Mouse (Mus musculus) CH12.LX (cell line): Measurements from ENCODE around the gene Pxk. TPM values are rescaled to one million over a fixed set of nuclear protein-coding genes. Genes with fewer than 3 reads are reported as not detected.

Experiments
- DNase-seq: peaks from one replicate; pipeline ENCODE4 v3.0.0-alpha.2; 2013; ENCODE audit errors: extremely low read depth
- H3K27ac ChIP-seq: 2 replicates; pipeline ENCODE4 v1.5.1; 2012; ENCODE audit warnings: low read depth, mild to moderate bottlenecking, control low read depth, moderate library complexity; ENCODE audit not compliant: insufficient read depth
- H3K27me3 ChIP-seq: replicated peaks from 2 replicates; pipeline ENCODE3; 2012; ENCODE audit warnings: inconsistent platforms
- H3K36me3 ChIP-seq, 2 experiments: replicated peaks in 1 of 2; 2 replicates each; pipeline versions ENCODE3 to v1.6.1; 2012; ENCODE audit warnings: inconsistent platforms in 1 of 2, low read length in 1 of 2, mild to moderate bottlenecking in 1 of 2, mixed read lengths in 1 of 2, moderate library complexity in 1 of 2; ENCODE audit not compliant: control insufficient read depth in 1 of 2, insufficient read depth in 1 of 2
- H3K4me1 ChIP-seq, 2 experiments: 2 replicates each; pipeline ENCODE4 v1.6.1; 2012; ENCODE audit warnings: inconsistent platforms in 1 of 2, moderate library complexity in 1 of 2; ENCODE audit not compliant: insufficient read depth in 2 of 2, control insufficient read depth in 1 of 2
- H3K4me2 ChIP-seq: 2 replicates; pipeline ENCODE4 v1.6.1; 2012; ENCODE audit warnings: low read depth, mild to moderate bottlenecking, control low read depth; ENCODE audit not compliant: poor library complexity, insufficient read depth, severe bottlenecking
- H3K4me3 ChIP-seq, 3 experiments: fragments of 150-350 bp in 1 of 3; sonication (generic) in 1 of 3; replicated peaks in 1 of 3; 2 replicates each; pipeline versions ENCODE3 to v1.5.1; 2011 to 2012; ENCODE audit warnings: low read depth in 2 of 3, low read length in 2 of 3, mild to moderate bottlenecking in 2 of 3, moderate library complexity in 2 of 3, control low read depth in 1 of 3, improper control_type of control experiment in 1 of 3, inconsistent platforms in 1 of 3, mixed read lengths in 1 of 3; ENCODE audit not compliant: poor library complexity in 1 of 3
- H3K79me2 ChIP-seq: replicated peaks from 2 replicates; pipeline ENCODE4 v1.6.1; 2012; ENCODE audit warnings: mild to moderate bottlenecking, moderate library complexity; ENCODE audit not compliant: control insufficient read depth, poor library complexity, insufficient read depth, severe bottlenecking; ENCODE audit errors: extremely low read depth
- H3K9ac ChIP-seq: 2 replicates; pipeline ENCODE4 v1.6.1; 2012; ENCODE audit warnings: low read depth, mild to moderate bottlenecking, control low read depth, moderate library complexity; ENCODE audit not compliant: insufficient read depth
- H3K9me3 ChIP-seq: replicated peaks from 2 replicates; pipeline ENCODE3; 2012; ENCODE audit warnings: low read length, inconsistent platforms, mixed read lengths
- BHLHE40 ChIP-seq: IDR thresholded peaks from 2 replicates; pipeline ENCODE4 v1.6.1; 2011; ENCODE audit warnings: mild to moderate bottlenecking, low read depth, low read length, improper control_type of control experiment
- CHD1 ChIP-seq: IDR thresholded peaks from 2 replicates; pipeline ENCODE4 v1.6.1; 2012; ENCODE audit warnings: low read depth, low read length, improper control_type of control experiment, inconsistent platforms
- CHD2 ChIP-seq: IDR thresholded peaks from 2 replicates; pipeline ENCODE4 v1.6.1; 2011; ENCODE audit warnings: low read length, improper control_type of control experiment
- CTCF ChIP-seq, 2 experiments: IDR thresholded peaks in 1 of 2; conservative IDR thresholded peaks in 1 of 2; 2 replicates each; pipeline ENCODE4 v1.5.1; 2011 to 2012; ENCODE audit warnings: low read depth in 2 of 2, low read length in 2 of 2, improper control_type of control experiment in 1 of 2, inconsistent platforms in 1 of 2, mild to moderate bottlenecking in 1 of 2, moderate library complexity in 1 of 2
- E2F4 ChIP-seq: IDR thresholded peaks from 2 replicates; pipeline ENCODE4 v1.6.1; 2011; ENCODE audit warnings: low read depth, low read length, improper control_type of control experiment; ENCODE audit not compliant: insufficient replicate concordance
- EP300 ChIP-seq: IDR thresholded peaks from 2 replicates; pipeline ENCODE4 v1.6.1; 2011; ENCODE audit warnings: low read length, improper control_type of control experiment
- ETS1 ChIP-seq: conservative IDR thresholded peaks from 2 replicates; pipeline ENCODE4 v1.6.1; 2012; ENCODE audit warnings: low read depth, mild to moderate bottlenecking, inconsistent platforms, low read length, improper control_type of control experiment, moderate library complexity
- HCFC1 ChIP-seq: IDR thresholded peaks from 2 replicates; pipeline ENCODE4 v1.6.1; 2012; ENCODE audit warnings: low read depth, mild to moderate bottlenecking, inconsistent platforms, low read length, improper control_type of control experiment
- JUN ChIP-seq: IDR thresholded peaks from 2 replicates; pipeline ENCODE4 v1.6.1; 2011; ENCODE audit warnings: low read depth, mild to moderate bottlenecking, low read length, improper control_type of control experiment, moderate library complexity; ENCODE audit not compliant: insufficient read depth
- JUND ChIP-seq: conservative IDR thresholded peaks from 2 replicates; pipeline ENCODE4 v1.6.1; 2011; ENCODE audit warnings: low read depth, low read length, improper control_type of control experiment
- KAT2A ChIP-seq: IDR thresholded peaks from 2 replicates; pipeline ENCODE4 v1.6.1; 2012; ENCODE audit warnings: low read length, improper control_type of control experiment, inconsistent platforms; ENCODE audit not compliant: insufficient replicate concordance
- MAFK ChIP-seq: IDR thresholded peaks from 2 replicates; pipeline ENCODE4 v1.6.1; 2011; ENCODE audit warnings: low read length, improper control_type of control experiment; ENCODE audit not compliant: insufficient replicate concordance
- MAX ChIP-seq: IDR thresholded peaks from 2 replicates; pipeline ENCODE4 v1.6.1; 2011; ENCODE audit warnings: low read length, improper control_type of control experiment
- MYC ChIP-seq: IDR thresholded peaks from 2 replicates; pipeline ENCODE4 v1.6.1; 2011; ENCODE audit warnings: low read depth, mild to moderate bottlenecking, improper control_type of control experiment, low read length
- NELFE ChIP-seq: IDR thresholded peaks from 2 replicates; pipeline ENCODE4 v1.6.1; 2011; ENCODE audit warnings: low read depth, low read length, improper control_type of control experiment
- NRF1 ChIP-seq: IDR thresholded peaks from 2 replicates; pipeline ENCODE4 v1.6.1; 2014; ENCODE audit warnings: low read depth, mild to moderate bottlenecking, inconsistent platforms, low read length, improper control_type of control experiment, moderate library complexity
- PAX5 ChIP-seq: IDR thresholded peaks from 2 replicates; pipeline ENCODE4 v1.6.1; 2012; ENCODE audit warnings: low read length, inconsistent platforms, mixed read lengths
- POLR2AphosphoS2 ChIP-seq: IDR thresholded peaks from 2 replicates; pipeline ENCODE4 v1.6.1; 2011; ENCODE audit warnings: low read depth, low read length, improper control_type of control experiment
- RAD21 ChIP-seq: IDR thresholded peaks from 2 replicates; pipeline ENCODE4 v1.6.1; 2011; ENCODE audit warnings: low read depth, mild to moderate bottlenecking, low read length, improper control_type of control experiment, moderate library complexity
- RCOR1 ChIP-seq: conservative IDR thresholded peaks from 2 replicates; pipeline ENCODE4 v1.6.1; 2012; ENCODE audit warnings: low read depth, mild to moderate bottlenecking, inconsistent platforms, low read length, improper control_type of control experiment
- SIN3A ChIP-seq: IDR thresholded peaks from 2 replicates; pipeline ENCODE4 v1.6.1; 2012; ENCODE audit warnings: low read length, improper control_type of control experiment, inconsistent platforms
- SMC3 ChIP-seq: IDR thresholded peaks from 2 replicates; pipeline ENCODE4 v1.6.1; 2011; ENCODE audit warnings: low read depth, low read length, improper control_type of control experiment
- TCF12 ChIP-seq: IDR thresholded peaks from 2 replicates; pipeline ENCODE4 v1.6.1; 2014; ENCODE audit warnings: low read depth, mild to moderate bottlenecking, inconsistent platforms, low read length, improper control_type of control experiment
- UBTF ChIP-seq: IDR thresholded peaks from 2 replicates; pipeline ENCODE4 v1.6.1; 2012; ENCODE audit warnings: low read depth, mild to moderate bottlenecking, inconsistent platforms, low read length, improper control_type of control experiment, moderate library complexity
- USF2 ChIP-seq: conservative IDR thresholded peaks from 2 replicates; pipeline ENCODE4 v1.6.1; 2011; ENCODE audit warnings: low read depth, low read length, improper control_type of control experiment
- ZKSCAN1 ChIP-seq: IDR thresholded peaks from 2 replicates; pipeline ENCODE4 v1.6.1; 2012; ENCODE audit warnings: low read depth, inconsistent platforms, low read length, improper control_type of control experiment, borderline replicate concordance
- ZMIZ1 ChIP-seq: IDR thresholded peaks from 2 replicates; pipeline ENCODE4 v1.6.1; 2012; ENCODE audit warnings: low read depth, mild to moderate bottlenecking, inconsistent platforms, low read length, improper control_type of control experiment
- dilution Hi-C: fragments of 300-500 bp; cut with MboI; formaldehyde crosslinking; loops from 2 replicates; pipeline ENCODE4 v1.14.3; 2020; ENCODE audit warnings: low sequenced_read_pairs; ENCODE audit not compliant: extremely low pct_unique_long_range_greater_than_20kb, extremely low pct_ligation_motif_present
- in situ Hi-C: fragments of 300-500 bp; cut with MboI; formaldehyde crosslinking; loops from 3 replicates; pipeline ENCODE4 v1.14.3; 2019; ENCODE audit warnings: low sequenced_read_pairs, low pct_ligation_motif_present, low pct_unique_long_range_greater_than_20kb, mixed read lengths
- polyA plus RNA-seq: library from polyadenylated mRNA; unstranded; fragments of >175 nt; gene quantifications from 2 replicates; pipeline ENCODE4 v1.2.1, GENCODE M21; 2012; ENCODE audit warnings: low read depth; ENCODE audit not compliant: insufficient read length
- total RNA-seq, 2 experiments: library from RNA; depleted of rRNA; stranded (reverse); fragments of 300-350 nt in 1 of 2; fragments of >200 nt in 1 of 2; gene quantifications; 2 replicates each; pipeline ENCODE4 v1.2.3; 2012 to 2014

The Pxk gene
- total and polyA plus RNA-seq, 3 experiments = 11.7 to 55.7 (median 28.9) TPM

GRCm38 (mm10) chr14:8190556-8190955 is 92.5 kb downstream of the Pxk start:
- no peak overlapping the region for H3K4me2 ChIP-seq
- DNase-seq = no peak
- peaks cover 0 to 4% of the 10 kb centered on the region in 2 experiments; a peak in 1 of 4 replicates for H3K4me1 ChIP-seq
- TF ChIP-seq KAT2A (no peak), E2F4 (no peak), ETS1 (no peak), MYC (no peak), POLR2AphosphoS2 (no peak), JUN (no peak), HCFC1 (no peak), SIN3A (no peak), RCOR1 (no peak), EP300 (no peak), BHLHE40 (no peak), SMC3 (no peak), MAX (no peak), CHD2 (no peak), TCF12 (no peak), ZMIZ1 (no peak)
- dilution Hi-C loops (no loop called here), in situ Hi-C loops (no loop called here)
- no peak overlapping the region for H3K4me3 ChIP-seq
- no peak overlapping the region for H3K27ac ChIP-seq
- H3K36me3 ChIP-seq = no peaks in the 10 kb centered on the region
- no peak overlapping the region for H3K9ac ChIP-seq
- peaks cover 1% of the 10 kb centered on the region for H3K27me3 ChIP-seq
- peaks cover under 1% of the 10 kb centered on the region for H3K9me3 ChIP-seq
- H3K79me2 ChIP-seq = no peaks in the 10 kb centered on the region

DNA sequence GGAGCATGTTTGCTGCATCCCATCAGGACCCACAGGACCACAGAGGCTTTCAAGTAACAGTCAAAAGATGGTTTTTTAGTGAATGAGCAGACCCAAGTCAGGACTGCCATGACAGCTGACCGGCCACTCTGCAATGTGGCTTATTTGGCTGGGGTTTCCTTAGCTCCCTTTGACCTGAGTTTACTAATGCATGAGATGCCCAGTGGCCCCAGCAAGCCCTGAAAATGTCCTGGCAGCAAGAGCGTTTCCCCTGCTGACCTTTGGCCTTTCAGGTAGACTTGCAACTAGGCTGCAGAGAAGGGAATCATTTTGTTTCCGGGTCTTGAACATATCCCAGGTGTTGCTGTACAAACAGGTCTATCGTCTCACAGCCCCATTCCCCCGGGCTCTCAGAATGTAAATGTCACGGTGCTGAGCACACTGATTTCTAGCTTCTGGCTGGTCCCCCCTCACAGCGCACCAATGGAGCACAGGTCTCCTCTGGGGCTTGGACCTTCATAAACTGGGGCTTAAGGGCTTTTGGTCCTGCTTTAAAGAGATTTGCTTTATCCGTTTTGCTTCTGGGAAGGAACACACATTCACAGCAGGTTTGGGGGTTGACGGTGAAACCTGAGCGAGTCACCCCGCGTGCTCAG is 93.4 kb downstream of the Pxk start:
- dilution Hi-C loops (no loop called here), in situ Hi-C loops (no loop called here)
- DNase-seq = no peak
- Histone ChIP-seq H3K9me3 (no peaks in the 10 kb centered on the region), H3K4me1 (peaks cover 3 to 6% of the 10 kb centered on the region in 2 experiments; a peak in 3 of 4 replicates), H3K27ac (no peak overlapping the region), H3K4me3 (no peak overlapping the region), H3K36me3 (no peaks in the 10 kb centered on the region), H3K4me2 (no peak overlapping the region), H3K27me3 (no peaks in the 10 kb centered on the region), H3K9ac (no peak overlapping the region), H3K79me2 (no peaks in the 10 kb centered on the region)
- TF ChIP-seq ETS1 = no peak
- no peak for TF ChIP-seq NRF1
- no peak for TF ChIP-seq RAD21
- TF ChIP-seq HCFC1 = no peak
- no peak for TF ChIP-seq MYC
- no peak for TF ChIP-seq NELFE
- TF ChIP-seq RCOR1 = no peak
- no peak for TF ChIP-seq JUND
- TF ChIP-seq MAFK = no peak
- no peak for TF ChIP-seq ZKSCAN1
- no peak for TF ChIP-seq PAX5
- no peak for TF ChIP-seq CTCF (conservative IDR thresholded peaks at IDR 0.05 in 1 of 2, IDR thresholded peaks at IDR 0.05 in 1 of 2; ENCODE audit: low read depth in 2 of 2, low read length in 2 of 2)
- no peak for TF ChIP-seq BHLHE40
- TF ChIP-seq SIN3A = no peak
- no peak for TF ChIP-seq ZMIZ1
- TF ChIP-seq UBTF = no peak
- TF ChIP-seq USF2 = no peak
- TF ChIP-seq JUN = no peak
- no peak for TF ChIP-seq CHD1
- TF ChIP-seq MAX = no peak
